Mouse (Mus musculus): ENCODE results near the gene Tmbim4. TPM values are rescaled to one million over a fixed set of nuclear protein-coding genes. Genes with fewer than 3 reads are reported as not detected.
A peak's percentile ranks its signal among the peaks of the same experiment; 100 is the strongest.

The Tmbim4 gene
- polyA plus RNA-seq, 1 experiment from 2014 or later = 140 TPM

DNA sequence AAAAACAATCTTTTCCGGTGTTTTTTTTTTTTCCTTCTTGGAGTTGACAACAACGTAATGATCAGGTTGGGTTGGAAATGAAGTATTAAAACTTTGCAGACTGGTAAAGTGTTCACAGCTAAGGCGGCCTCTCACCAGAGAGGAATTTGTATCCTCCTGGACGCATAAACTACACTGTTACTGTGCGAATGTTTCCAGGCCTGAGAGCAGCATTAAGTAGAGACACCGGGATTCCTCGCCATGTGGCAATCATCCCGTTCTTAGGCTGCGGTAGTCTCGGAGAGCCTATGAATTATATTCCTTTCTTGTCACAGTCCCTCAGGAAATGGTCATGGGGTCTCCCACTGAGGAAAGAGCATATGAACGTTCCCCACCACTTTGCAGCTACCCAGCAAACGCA is 66.4 kb downstream of the Tmbim4 start:
- H3K27me3 ChIP-seq (ENCODE audit: insufficient read depth, low read length) = no peaks in the 10 kb centered on the region
- no peak for DNase-seq
- H3K9me3 ChIP-seq (ENCODE audit: low read length) = no peaks in the 10 kb centered on the region
- peaks cover 11% of the 10 kb centered on the region; the same call in 1 of the 2 replicates for H3K4me1 ChIP-seq (ENCODE audit: insufficient read depth)
- no peak overlapping the region for H3K4me2 ChIP-seq (ENCODE audit: low read depth, low read length)
- no peak for ATAC-seq
- no peak overlapping the region for H3K9ac ChIP-seq (replicated peaks)
- H3K27ac ChIP-seq (ENCODE audit: low read depth) = no peak overlapping the region
- WGBS (ENCODE audit: insufficient replicate concordance) = 74% methylated on average over 12 of the region's 12 CpGs
- TF ChIP-seq CTCF (IDR thresholded peaks at IDR 0.05; ENCODE audit: low read depth) = no peak
- no peak for TF ChIP-seq EP300 (IDR thresholded peaks at IDR 0.05; ENCODE audit: low read depth)
- no peaks in the 10 kb centered on the region for H3K36me3 ChIP-seq (replicated peaks; ENCODE audit: insufficient read depth, low read length)
- no peak overlapping the region for H3K4me3 ChIP-seq (ENCODE audit: low read depth, low read length)

- no peak for DNase-seq
- WGBS (ENCODE audit: insufficient replicate concordance) = 86% methylated on average over 13 of the region's 13 CpGs
Observed at GRCm38 (mm10) chr10:120269946-120270345, 68.6 kb downstream of the Tmbim4 start.

GRCm38 (mm10) chr10:120270777-120271176 is 69.4 kb downstream of the Tmbim4 start:
- Histone ChIP-seq H3K4me1 (ENCODE audit: insufficient read depth) (peaks cover 11% of the 10 kb centered on the region; the same call in 1 of the 2 replicates), H3K4me2 (ENCODE audit: low read depth, low read length) (no peak overlapping the region), H3K9me3 (ENCODE audit: low read length) (no peaks in the 10 kb centered on the region), H3K27me3 (ENCODE audit: insufficient read depth, low read length) (no peaks in the 10 kb centered on the region), H3K27ac (ENCODE audit: low read depth) (no peak overlapping the region), H3K36me3 (replicated peaks; ENCODE audit: insufficient read depth, low read length) (no peaks in the 10 kb centered on the region), H3K4me3 (ENCODE audit: low read depth, low read length) (no peak overlapping the region), H3K9ac (replicated peaks) (no peak overlapping the region)
- ATAC-seq (0 out of 2 replicates have a peak, but pooled peaks have one; percentile 38), DNase-seq (peak; percentile 66)
- TF ChIP-seq CTCF (IDR thresholded peaks at IDR 0.05; ENCODE audit: low read depth) = peak; percentile 89
- no peak for TF ChIP-seq EP300 (IDR thresholded peaks at IDR 0.05; ENCODE audit: low read depth)
- 67% methylated on average over 4 of the region's 4 CpGs for WGBS (ENCODE audit: insufficient replicate concordance)

More at GRCm38 (mm10) chr10:120269946-120270345, 68.6 kb downstream of the Tmbim4 start:
- no peak overlapping the region for H3K27ac ChIP-seq (ENCODE audit: low read depth)
- ATAC-seq = no peak
- no peak overlapping the region for H3K4me2 ChIP-seq (ENCODE audit: low read depth, low read length)
- no peak overlapping the region for H3K4me3 ChIP-seq (ENCODE audit: low read depth, low read length)
- no peaks in the 10 kb centered on the region for H3K27me3 ChIP-seq (ENCODE audit: insufficient read depth, low read length)
- TF ChIP-seq CTCF (IDR thresholded peaks at IDR 0.05; ENCODE audit: low read depth) = 0 out of 2 replicates have a peak, but pooled peaks have one; percentile 11
- no peak for TF ChIP-seq EP300 (IDR thresholded peaks at IDR 0.05; ENCODE audit: low read depth)
- H3K36me3 ChIP-seq (replicated peaks; ENCODE audit: insufficient read depth, low read length) = no peaks in the 10 kb centered on the region
- no peaks in the 10 kb centered on the region for H3K9me3 ChIP-seq (ENCODE audit: low read length)
- peaks cover 11% of the 10 kb centered on the region; the same call in 1 of the 2 replicates for H3K4me1 ChIP-seq (ENCODE audit: insufficient read depth)
- no peak overlapping the region for H3K9ac ChIP-seq (replicated peaks)

DNA sequence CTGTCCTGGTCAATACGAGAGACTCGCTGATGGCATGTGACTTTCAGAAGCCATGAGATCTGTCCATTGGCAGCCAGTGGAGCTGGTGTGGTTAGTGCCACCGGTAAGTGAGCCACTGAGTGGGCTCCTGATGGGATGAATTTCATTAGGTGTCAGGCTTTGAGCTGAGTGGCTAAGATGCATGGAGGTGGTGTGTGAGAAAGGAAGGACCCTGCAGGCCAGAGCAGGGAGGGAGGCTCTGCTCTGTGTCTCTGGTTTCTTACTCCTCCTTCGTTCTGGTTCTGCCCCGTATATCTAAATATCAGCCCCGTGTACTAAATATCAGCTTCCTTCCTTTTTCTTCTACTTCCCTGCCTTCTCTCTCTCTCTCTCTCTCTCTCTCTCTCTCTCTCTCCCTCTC is 69.9 kb downstream of the Tmbim4 start:
- DNase-seq (no peak), ATAC-seq (no peak)
- TF ChIP-seq CTCF (IDR thresholded peaks at IDR 0.05; ENCODE audit: low read depth) = no peak
- no peak for TF ChIP-seq EP300 (IDR thresholded peaks at IDR 0.05; ENCODE audit: low read depth)
- H3K27ac ChIP-seq (ENCODE audit: low read depth) = no peak overlapping the region
- no peaks in the 10 kb centered on the region for H3K9me3 ChIP-seq (ENCODE audit: low read length)
- H3K36me3 ChIP-seq (replicated peaks; ENCODE audit: insufficient read depth, low read length) = no peaks in the 10 kb centered on the region
- 39% methylated on average over 6 of the region's 6 CpGs for WGBS (ENCODE audit: insufficient replicate concordance)
- H3K4me3 ChIP-seq (ENCODE audit: low read depth, low read length) = no peak overlapping the region
- H3K4me1 ChIP-seq (ENCODE audit: insufficient read depth) = peaks cover 11% of the 10 kb centered on the region; the same call in 1 of the 2 replicates
- H3K27me3 ChIP-seq (ENCODE audit: insufficient read depth, low read length) = no peaks in the 10 kb centered on the region
- peak overlapping the region; percentile 60 for H3K4me2 ChIP-seq (ENCODE audit: low read depth, low read length)
- no peak overlapping the region for H3K9ac ChIP-seq (replicated peaks)

DNA sequence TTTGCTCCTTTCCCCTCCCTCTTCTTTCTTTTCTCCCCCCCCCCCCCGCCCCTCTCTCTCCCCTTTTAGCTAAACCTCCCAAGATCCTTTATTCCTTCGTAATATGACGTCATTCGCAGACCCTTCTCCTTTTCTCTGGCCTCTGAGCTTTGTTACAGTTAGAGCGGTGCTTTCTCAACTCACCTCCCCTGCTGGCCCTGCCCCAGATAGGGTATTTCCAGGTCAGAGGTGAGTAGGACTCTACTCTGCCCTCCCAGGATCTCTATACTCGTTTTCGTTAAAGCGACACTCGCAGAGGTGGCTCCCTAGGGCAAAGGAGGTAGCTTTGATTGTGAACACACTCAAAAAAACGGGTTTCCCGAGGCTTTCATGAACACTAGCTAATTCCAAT is 70.5 kb downstream of the Tmbim4 start:
- no peak overlapping the region for H3K9ac ChIP-seq (replicated peaks)
- peaks cover 11% of the 10 kb centered on the region; the same call in 1 of the 2 replicates for H3K4me1 ChIP-seq (ENCODE audit: insufficient read depth)
- no peaks in the 10 kb centered on the region for H3K27me3 ChIP-seq (ENCODE audit: insufficient read depth, low read length)
- ATAC-seq = peak; percentile 49
- peak overlapping the region; percentile 60 for H3K4me2 ChIP-seq (ENCODE audit: low read depth, low read length)
- H3K27ac ChIP-seq (ENCODE audit: low read depth) = no peak overlapping the region
- H3K9me3 ChIP-seq (ENCODE audit: low read length) = no peaks in the 10 kb centered on the region
- peak overlapping the region; percentile 25 for H3K4me3 ChIP-seq (ENCODE audit: low read depth, low read length)
- peak; percentile 17 for DNase-seq
- WGBS (ENCODE audit: insufficient replicate concordance) = 23% methylated on average over 10 of the region's 11 CpGs
- no peaks in the 10 kb centered on the region for H3K36me3 ChIP-seq (replicated peaks; ENCODE audit: insufficient read depth, low read length)
- no peak for TF ChIP-seq EP300 (IDR thresholded peaks at IDR 0.05; ENCODE audit: low read depth)
- TF ChIP-seq CTCF (IDR thresholded peaks at IDR 0.05; ENCODE audit: low read depth) = no peak

DNA sequence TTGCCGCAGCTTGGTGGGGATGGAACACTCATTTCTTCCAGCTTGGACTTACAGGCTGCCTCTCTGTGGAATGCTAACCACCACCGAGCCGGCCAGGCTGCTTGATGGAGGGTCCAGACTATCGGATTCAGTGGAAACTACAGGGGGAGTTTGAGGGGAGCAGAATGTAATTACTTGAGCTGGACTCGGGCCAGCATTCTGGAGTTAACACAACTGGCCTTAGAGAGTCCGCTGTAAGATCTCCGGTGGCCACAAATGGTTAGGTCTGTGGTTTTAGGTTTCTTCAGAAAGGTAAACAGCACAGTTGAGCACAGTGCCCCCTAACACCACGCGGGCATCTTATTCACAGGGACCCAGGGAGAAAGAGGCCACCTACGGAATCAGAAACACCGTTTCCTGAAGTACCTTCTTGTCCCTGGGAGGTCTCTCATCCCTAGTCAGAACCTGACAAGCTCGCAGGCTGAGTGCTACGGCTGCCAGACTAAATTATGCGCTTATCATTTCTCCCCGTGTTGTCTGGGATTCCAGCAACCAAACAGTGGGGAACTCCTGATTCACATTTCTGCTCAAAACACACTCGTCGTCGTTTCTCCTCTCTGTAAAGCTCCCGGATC is 71.0 kb downstream of the Tmbim4 start:
- no peak overlapping the region for H3K27ac ChIP-seq (ENCODE audit: low read depth)
- H3K36me3 ChIP-seq (replicated peaks; ENCODE audit: insufficient read depth, low read length) = no peaks in the 10 kb centered on the region
- peak overlapping the region; percentile 60 for H3K4me2 ChIP-seq (ENCODE audit: low read depth, low read length)
- H3K27me3 ChIP-seq (ENCODE audit: insufficient read depth, low read length) = no peaks in the 10 kb centered on the region
- peak overlapping the region; percentile 25 for H3K4me3 ChIP-seq (ENCODE audit: low read depth, low read length)
- WGBS (ENCODE audit: insufficient replicate concordance) = 19% methylated on average over 19 of the region's 19 CpGs
- no peak for DNase-seq
- H3K4me1 ChIP-seq (ENCODE audit: insufficient read depth) = peaks cover 11% of the 10 kb centered on the region; the same call in 1 of the 2 replicates
- no peak overlapping the region for H3K9ac ChIP-seq (replicated peaks)
- H3K9me3 ChIP-seq (ENCODE audit: low read length) = no peaks in the 10 kb centered on the region
- ATAC-seq = peak; percentile 29; the same call in 1 of the 2 replicates
- TF ChIP-seq CTCF (IDR thresholded peaks at IDR 0.05; ENCODE audit: low read depth) (no peak), EP300 (IDR thresholded peaks at IDR 0.05; ENCODE audit: low read depth) (no peak)
